Mouse (Mus musculus) neutrophil, adult 5-6 weeks (primary cell): ENCODE measurements around the gene Usp2. TPM values are rescaled to one million over a fixed set of nuclear protein-coding genes. Genes with fewer than 3 reads are reported as not detected.
"Not testable (repeated sequence)": the region's sequence is repeated elsewhere in the genome, so short reads cannot be mapped to it uniquely, and the experiment has no call there.

Experiments used
- ATAC-seq: fragments of 151-379, 151-347 bp; 2 replicates; pipeline ENCODE4 v1.8.0; 2017; ENCODE audit warnings: mild to moderate bottlenecking, moderate TSS enrichment; ENCODE audit not compliant: insufficient number of reproducible peaks, poor library complexity, low FRiP score, severe bottlenecking; ENCODE audit errors: extremely low read depth
- total RNA-seq: library from RNA; stranded (forward); fragments of 200-1000 nt; gene quantifications from 2 replicates; pipeline ENCODE4 v1.2.3, GENCODE M21; 2017

Gene Usp2
- total RNA-seq, 1 experiment from 2014 or later: 0.81 TPM

DNA sequence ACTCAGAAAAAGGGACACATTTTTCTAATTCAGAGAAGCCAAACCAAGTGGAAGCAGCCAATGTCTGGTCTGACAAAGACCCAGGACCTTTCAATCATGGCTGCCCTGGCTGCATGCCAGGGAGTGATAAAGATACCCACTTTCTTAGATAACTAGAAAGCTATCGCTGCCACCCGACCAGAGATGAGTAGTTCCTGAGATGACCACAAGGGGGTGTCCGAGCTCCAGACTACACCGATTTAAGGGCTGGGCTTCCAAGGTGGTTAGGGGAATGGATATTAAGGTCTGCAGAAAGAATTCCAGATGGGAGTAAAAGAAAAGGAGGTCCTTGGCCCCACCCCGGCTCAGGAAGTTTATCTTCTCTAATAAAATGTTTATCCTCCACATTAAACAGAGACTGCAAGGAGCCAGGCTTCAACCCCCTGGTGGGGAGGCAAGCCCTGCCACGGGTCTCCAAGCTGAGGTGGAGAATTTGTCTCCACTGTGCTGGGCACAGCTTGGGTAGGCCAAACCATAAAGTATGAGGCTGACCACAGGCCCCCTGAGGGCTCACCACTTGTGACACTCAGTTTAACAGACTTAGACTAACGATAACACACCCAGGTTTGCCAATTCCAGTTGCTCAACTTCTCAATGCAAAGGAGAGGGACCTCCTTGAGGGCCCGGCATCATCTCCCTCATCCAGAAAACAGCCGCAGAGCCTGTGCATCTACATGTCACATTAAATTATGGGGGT is 42.7 kb downstream of the Usp2 start:
- no peak for ATAC-seq

DNA sequence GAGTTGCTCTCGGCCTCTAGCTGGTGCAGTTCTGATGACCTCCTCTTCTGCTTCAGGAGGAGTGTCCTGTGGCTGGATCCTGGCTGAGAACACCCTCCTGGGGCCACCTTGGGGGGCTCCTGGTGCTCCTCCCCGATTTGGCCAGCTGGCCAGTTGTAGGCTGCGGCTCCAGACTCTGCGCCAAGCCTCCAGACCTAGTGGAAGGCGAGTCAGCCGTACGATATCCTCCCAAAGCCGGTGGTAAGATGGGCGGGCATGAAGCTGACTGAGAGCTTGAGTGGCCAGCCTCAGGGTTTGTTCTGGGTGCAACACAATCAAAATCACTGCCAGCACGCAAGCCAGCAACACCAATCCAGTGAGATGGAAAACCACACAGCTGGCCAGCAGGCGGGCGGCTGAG is 45.1 kb downstream of the Usp2 start:
- ATAC-seq: not testable (repeated sequence)

DNA sequence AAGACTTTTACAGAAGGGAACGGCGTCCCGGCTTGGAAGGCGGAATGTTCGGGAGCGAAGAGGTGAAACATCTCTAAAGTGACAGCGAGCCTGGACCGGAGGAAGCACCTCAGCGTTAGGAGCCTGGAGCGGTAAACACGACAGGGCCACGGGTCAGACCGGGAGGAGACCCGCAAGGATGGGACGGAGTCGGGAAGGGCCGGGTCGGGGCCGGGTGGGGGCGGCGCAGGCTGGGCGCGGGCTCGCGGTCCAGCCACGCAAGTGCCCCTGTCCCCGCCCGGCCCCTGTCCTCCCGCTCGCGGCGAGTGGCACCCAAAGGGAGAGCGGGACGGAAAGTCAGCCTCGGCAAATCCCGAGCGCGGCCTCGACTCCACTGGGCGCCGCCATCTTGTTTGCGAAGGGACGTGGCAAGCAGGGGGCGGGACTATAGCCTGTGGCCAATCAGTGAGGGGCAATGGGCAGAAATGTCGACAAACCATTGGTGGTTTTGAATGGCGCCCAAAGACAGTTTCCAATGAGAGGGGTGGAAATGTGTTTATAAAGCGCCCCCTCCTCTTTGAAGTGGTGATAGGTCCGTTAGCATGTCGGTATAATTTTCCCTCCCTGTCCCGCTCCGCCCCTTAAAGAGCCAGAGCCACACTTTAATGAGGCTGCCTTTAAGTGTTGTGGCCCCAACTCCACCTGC is 46.4 kb downstream of the Usp2 start, which contains the start of the genes Gm49380 and Rnf26:
Gene Gm49380 (minus strand): TSS at position 396 of the 685 bp plus-strand sequence.
Gene Rnf26 (minus strand): TSS at position 413 of the 685 bp plus-strand sequence.
- ATAC-seq: peak; percentile 95

DNA sequence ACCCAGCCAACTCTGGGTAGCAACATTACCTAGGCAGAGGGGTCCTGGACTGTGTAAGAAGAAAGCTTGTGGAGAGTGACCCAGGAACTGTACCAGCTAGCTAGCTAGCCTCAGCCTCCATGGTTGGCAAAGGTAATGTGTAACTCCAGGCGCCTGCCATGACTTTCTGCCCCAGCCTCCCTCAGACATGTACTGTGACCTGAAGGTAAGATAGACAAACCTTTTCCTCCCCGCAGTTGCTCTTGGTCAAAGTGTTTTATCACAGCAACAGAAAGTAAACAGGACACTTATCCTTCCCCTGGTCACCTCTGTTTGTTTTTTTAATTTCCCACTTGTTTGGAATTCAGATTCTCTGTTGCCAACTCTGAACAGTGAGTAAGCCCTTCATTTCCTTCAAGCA is 47.6 kb downstream of the Usp2 start:
- no peak for ATAC-seq

DNA sequence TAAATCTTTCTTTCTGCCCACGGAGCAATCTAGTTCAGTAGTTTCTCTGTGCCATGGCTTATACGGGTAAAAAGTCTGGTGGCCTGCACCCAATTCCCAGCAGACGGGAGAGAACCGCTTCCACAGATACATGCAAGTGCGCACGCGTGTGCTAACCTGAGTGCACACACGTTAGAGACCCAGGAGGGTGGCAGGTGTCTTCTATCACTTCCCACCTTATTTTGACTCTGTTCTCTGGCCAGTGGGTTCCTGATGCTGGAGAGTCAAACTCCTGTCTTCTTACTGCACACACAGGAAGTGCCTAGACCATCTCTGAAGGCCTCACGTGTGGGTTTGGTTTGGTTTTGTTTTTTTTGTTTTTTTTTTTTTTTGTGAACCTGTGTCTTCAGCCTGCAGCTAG is 48.8 kb downstream of the Usp2 start:
- no peak for ATAC-seq

DNA sequence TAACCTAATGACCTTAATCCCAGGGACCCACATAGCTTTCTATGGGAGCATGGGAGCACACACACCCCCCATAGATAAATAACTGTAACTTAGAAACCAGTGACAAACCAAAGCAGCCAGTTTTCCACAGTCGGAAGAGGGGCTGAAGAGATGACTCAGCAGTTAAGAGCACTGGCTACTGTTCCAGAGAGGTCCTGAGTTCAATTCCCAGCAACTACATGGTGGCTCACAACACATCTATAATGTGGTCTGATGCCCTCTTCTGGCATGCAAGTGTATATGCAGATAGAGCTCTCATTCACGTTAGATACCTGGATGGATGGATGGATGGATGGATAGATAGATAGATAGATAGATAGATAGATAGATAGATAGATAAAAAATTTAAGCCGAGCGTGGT is 49.4 kb downstream of the Usp2 start:
- no peak for ATAC-seq

DNA sequence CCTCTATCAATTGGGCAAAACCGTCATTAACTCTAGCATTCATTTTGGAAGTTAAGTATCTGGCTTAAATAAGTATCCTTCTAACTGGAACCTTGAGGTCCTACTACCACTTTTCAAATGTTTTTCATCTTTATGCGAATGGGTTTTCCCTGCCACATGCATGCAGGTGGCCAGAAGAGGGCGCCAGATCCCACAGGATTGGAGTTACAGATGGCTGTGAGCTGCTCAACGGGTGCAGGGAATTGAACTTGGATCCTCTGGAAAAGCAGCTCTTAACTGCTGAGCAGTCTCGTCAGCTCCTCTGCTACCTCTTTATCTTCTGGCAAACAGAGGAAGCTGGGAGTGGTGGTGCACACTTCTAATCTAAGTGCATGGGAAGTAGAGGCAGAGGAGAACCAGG is 52.2 kb downstream of the Usp2 start:
- no peak for ATAC-seq

DNA sequence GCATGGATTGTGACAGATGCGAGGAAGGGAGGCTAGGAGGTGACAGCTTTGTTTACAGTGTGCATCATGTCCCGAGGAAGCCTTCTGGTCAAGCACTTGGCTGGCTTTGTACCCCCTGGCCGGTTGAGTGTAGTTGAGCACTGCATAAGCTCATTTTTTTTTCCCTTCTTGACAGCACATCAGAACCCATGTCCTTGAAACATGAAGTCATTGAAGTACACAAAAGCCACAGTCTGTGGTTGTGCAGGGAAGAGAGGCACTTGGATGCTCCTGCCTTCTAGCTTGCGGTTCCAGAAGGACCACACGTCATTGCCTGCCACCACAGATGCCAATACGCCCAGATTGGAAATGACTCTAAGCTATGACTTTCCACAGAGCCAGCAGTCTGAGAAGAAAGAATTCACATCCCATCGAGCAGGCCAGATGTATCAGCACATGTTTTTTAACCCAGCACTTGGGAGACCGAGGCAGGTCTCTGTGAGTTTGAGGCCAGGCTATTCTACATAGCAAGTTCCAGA is 53.2 kb downstream of the Usp2 start:
- no peak for ATAC-seq

DNA sequence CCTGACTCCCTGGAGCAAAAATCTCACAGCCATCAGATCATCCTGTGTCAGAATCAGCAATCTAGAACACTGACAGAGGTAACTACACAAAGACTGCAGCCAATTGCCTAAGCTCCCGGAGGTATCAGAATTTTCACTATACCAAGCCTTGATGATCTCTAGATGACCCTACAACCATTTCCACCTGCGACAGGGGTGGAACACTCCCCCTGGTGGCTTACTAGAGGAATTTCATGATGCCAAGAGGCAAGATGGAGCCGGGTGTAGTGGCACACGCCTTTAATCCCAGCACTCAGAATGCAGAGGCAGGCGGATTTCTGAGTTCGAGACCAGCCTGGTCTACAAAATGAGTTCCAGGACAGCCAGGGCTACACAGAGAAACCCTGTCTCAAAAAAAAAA is 57.5 kb downstream of the Usp2 start:
- ATAC-seq: no peak

DNA sequence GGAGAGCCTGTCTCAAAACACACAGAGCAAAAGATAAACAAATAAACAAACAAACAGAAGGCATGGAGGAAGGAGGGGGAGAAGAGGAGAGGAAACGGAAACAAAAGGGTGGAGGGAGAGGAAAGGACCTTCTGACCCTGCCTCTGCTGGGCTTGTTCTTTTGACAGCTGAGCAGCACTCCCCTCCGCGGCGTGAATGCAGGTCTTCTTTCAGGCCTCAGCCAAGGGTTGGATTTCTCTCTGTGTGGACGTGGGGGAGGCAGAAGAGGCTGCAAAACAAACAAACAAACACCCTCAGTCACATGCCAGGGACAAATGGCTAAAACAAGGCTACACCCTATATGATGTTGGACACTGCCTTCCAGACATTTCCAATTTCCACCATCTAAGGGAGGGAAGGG is 58.2 kb downstream of the Usp2 start:
- ATAC-seq: no peak

DNA sequence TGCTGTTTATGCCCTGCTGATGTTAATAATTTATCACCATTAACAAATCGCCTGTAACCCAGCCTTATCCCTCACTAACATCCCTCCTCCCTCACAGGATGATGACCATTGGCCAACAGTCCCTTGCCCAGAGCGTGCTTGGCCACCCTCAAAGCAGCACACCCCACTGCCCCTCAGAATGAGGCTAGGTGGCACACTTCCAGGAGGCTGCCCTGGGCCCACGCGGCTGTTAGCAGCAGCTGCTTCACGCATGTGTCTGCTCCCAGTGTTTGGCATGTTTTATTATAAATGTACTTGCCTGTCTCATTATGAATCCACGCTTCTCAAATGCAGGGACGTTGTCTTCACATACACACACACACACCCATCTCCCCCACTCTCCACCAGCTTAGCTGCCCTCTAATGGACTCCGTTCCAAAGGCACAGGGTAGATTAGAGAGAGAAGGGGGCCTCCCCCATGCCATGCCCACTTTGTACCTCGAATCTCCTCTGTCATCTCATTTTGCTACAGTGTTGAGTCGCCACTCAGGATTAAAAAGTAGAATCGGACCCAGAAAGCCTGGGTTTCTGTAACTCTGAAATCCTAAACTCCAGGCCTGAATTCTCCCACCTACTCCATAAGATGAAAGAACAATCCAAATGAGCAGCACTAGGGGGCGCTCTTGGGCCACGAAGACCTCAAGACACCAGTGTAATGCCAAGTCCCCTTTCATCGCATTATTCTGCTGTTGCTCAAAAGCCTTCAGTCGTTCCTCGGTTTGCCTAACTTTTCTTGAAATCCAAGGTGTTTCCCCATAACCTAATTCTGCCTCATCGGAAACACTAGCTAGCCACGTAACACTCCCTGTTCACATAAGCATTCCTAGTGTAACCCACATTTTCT is 59.0 kb downstream of the Usp2 start:
- ATAC-seq: peak; percentile 66

DNA sequence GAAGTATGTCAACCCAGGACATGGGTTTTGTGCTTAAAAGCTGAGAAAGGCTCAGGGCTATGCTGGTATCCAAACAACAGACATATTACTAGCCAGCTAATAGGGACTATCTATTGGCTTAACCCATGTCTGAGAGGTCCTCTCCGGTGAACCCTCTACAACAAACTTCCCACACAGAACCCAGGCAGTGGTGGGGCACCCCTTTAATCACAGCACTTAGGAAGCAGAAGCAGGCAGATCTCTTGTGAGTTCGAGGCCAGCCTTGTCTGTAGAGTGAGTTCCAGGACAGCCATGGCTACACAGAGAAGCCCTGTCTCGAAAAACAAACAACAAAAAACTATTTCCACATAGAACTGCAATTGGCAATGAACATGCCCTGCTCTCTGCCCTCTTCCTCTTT is 59.9 kb downstream of the Usp2 start:
- ATAC-seq: no peak

DNA sequence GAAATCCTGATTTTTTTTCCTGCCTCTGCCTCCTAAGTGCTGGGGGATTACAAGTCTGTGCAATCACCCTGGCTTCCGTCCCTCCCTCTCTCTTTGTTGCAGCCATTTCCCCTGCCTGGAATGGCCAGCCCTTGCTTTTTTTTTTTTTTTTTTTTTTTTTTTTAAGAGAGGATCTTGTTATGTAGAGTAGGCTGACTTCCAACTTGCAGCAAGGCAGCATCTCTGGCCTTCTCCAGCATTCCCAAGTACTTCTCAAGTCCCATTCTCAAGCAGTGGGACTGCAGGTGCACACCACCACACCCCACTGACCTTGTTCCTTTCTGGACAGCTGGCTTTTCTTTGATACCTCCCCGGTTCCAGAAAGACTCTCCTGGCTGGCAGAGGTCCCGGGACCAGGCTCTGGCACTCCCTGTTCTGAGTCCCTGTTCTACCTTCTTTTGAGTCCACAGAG is 60.6 kb downstream of the Usp2 start:
- no peak for ATAC-seq

DNA sequence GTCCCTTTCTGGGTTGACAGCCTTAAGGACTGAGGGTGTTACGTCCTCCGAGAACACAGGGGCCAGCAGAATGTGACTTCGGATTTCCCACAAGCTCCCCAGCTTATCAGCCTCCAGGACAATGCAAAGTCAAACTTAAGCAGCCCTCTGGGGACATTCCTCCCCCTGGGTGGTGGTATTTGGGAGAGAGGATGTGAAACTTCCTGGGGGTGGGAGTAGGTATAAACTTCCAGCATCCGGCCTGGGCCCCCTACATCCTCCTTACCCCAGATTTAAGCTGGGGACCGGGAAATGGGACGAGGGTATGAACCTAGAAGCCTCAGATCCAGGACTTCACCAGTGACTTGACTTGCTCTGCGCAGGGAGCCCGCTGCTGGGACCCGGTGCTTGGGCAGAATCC is 62.8 kb downstream of the Usp2 start:
- ATAC-seq: no peak

DNA sequence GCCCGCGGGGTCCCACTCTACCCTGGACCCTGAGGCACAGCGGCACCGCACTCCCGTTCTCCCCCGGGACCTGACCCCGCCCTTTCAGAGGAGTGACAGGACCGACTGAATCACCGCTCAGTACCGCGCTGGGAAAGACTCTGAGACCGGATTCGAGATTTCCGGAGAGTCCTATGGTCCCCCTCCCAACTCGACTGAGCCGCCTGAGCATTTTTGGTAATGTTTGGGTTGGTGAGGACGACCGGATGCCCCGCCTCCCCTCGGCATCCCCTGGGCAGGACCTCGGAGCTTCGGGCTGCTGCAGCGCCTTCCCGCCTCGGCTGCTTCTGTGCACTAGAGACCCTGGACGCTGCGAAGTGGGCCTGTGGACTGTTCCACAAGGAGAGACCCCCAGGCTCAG is 63.2 kb downstream of the Usp2 start:
- ATAC-seq: peak; percentile 53

DNA sequence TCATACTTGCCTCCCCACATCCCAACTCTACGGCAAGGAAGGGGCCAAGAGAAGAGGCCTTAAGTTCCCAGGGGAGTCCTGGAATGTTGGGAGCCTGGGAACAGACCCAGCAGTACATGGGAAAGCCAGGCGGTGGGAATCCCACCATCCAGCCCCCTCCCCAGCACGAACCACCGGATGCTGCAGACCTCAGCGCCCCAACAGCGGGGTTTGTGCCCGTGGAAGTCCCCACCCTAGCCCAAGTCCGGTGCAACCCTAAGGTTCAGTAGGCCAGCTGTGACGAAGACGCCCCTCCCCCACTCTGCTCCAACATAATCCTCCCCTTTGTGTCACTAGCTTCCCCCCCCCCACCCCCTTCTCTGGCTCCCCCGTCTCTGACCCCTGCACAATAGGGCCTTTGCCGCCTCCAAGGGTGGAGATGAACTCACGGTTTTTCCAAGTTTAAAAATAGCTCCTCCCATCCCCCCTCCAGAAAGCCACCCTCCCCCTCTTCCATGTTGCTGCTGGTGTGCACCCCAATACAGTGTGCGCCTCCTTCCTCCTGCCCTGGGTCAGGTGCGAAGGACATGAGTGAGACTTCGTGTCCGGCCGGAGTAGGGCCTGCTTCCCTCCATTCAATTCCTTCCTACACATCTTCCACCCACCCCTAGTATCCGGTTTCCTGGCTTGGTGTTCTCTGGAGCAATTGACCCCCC is 63.9 kb downstream of the Usp2 start:
- no peak for ATAC-seq

DNA sequence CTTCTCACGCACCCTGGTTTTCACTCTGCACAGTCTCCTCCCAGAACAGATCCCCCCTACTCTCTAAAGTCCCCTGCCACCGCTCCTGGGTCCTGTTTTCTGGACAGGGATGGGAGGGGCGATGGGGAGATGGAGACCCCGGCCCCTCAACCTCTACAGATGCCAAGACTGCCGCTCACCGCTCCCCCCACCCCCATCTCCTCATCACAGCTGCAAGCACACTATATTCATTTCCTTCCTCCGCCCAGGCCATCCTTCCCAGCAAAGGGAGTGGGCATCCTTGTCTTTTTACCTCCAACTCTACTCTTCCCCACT is 64.4 kb downstream of the Usp2 start:
- ATAC-seq: no peak

DNA sequence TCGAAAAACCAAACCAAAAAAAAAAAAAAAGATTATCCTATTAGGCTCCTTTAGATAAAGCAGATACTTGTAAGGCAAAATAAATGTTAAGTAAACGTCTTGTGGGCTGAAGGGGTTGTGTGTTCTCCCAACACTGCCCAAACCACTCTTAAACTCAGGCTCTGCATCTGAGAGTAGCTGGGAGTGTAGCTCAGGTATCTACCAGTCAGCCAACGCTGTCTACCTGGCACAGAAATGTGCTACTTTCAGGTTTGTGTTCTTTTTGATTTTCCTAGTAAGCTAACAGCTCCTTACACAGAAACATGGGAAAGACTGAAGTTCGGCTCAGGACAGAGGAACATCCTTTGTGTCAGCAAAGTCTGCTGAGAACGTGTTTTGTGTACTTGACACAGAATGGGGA is 65.4 kb downstream of the Usp2 start:
- no peak for ATAC-seq

DNA sequence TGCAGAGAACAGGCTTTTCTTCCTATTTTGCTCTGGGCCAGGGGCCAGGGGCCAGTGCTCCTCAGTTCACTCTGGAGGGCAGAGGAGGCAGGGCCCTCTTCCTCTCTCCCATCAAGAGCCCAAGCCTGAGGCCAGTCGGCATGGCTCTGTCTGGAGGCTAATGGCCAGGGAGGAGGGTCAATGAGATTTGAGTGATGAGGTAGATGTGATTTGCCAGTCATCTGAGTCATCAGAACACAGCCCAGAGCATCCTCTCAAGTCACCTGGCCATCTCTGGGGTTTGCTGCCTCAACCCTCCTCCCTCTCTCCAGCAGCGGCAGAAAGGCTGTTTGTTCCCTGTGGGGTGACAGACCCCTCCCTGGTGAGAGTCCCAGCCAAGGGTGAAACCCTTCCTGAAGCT is 66.5 kb downstream of the Usp2 start:
- no peak for ATAC-seq
